Mouse (Mus musculus) brain, embryonic 14.5 days (tissue): ENCODE results near the gene Pigo. TPM values are rescaled to one million over a fixed set of nuclear protein-coding genes. Genes with fewer than 3 reads are reported as not detected.

Experiments used
- DNase-seq: peaks from one replicate; pipeline ENCODE4 v3.0.0-alpha.2; 2011; ENCODE audit warnings: low read depth
- CTCF ChIP-seq: fragments of 200-500 bp; IDR thresholded peaks from 2 replicates; pipeline ENCODE4 v1.5.1; 2012; ENCODE audit warnings: inconsistent platforms, mild to moderate bottlenecking, moderate library complexity, borderline replicate concordance; ENCODE audit not compliant: insufficient read depth, insufficient read length; ENCODE audit errors: extremely low read depth
- POLR2A ChIP-seq: fragments of 200-500 bp; IDR thresholded peaks from 2 replicates; pipeline ENCODE4 v1.6.1; 2012; ENCODE audit warnings: mild to moderate bottlenecking, inconsistent platforms, borderline replicate concordance; ENCODE audit not compliant: poor library complexity, insufficient read depth, insufficient read length, severe bottlenecking; ENCODE audit errors: extremely low read depth
- polyA plus RNA-seq: library from polyadenylated mRNA; depleted of rRNA; stranded (reverse); fragments of >200 nt; gene quantifications from 2 replicates; pipeline ENCODE4 v1.2.3, GENCODE M21; 2012

Gene Pigo
- polyA plus RNA-seq, 1 experiment = 34.9 TPM

GRCm38 (mm10) chr4:43045285-43045658 lies 19.7 kb upstream of the Pigo start:
- no peak for DNase-seq

GRCm38 (mm10) chr4:43044673-43045072 lies 19.1 kb upstream of the Pigo start:
- DNase-seq = peak; percentile 47
- no peak for TF ChIP-seq POLR2A
- TF ChIP-seq CTCF = no peak

More at GRCm38 (mm10) chr4:43045285-43045658, 19.7 kb upstream of the Pigo start:
- TF ChIP-seq POLR2A (no peak), CTCF (no peak)

GRCm38 (mm10) chr4:43043644-43044357 lies 18.2 kb upstream of the Pigo start:
- DNase-seq = peak; percentile 98
- TF ChIP-seq POLR2A = no peak
- no peak for TF ChIP-seq CTCF

GRCm38 (mm10) chr4:43040881-43041547 lies 15.4 kb upstream of the Pigo start:
- DNase-seq = no peak
- no peak for TF ChIP-seq POLR2A
- TF ChIP-seq CTCF = no peak

- TF ChIP-seq POLR2A = peak; percentile 62
- no peak for TF ChIP-seq CTCF
- peak; percentile 99 for DNase-seq
Measured at GRCm38 (mm10) chr4:43040114-43040572, 14.5 kb upstream of the Pigo start.

- TF ChIP-seq CTCF = no peak
- no peak for TF ChIP-seq POLR2A
- no peak for DNase-seq
Measured at GRCm38 (mm10) chr4:43039609-43040008, 14.0 kb upstream of the Pigo start.

- TF ChIP-seq POLR2A (no peak), CTCF (no peak)
- peak; percentile 59 for DNase-seq
Measured at GRCm38 (mm10) chr4:43038567-43039495, 13.2 kb upstream of the Pigo start.

GRCm38 (mm10) chr4:43037860-43038566 lies 12.4 kb upstream of the Pigo start:
- TF ChIP-seq CTCF (no peak), POLR2A (no peak)
- DNase-seq = no peak

GRCm38 (mm10) chr4:43036356-43036755 lies 10.7 kb upstream of the Pigo start:
- no peak for TF ChIP-seq CTCF
- no peak for TF ChIP-seq POLR2A
- DNase-seq = no peak

GRCm38 (mm10) chr4:43035851-43036250 lies 10.2 kb upstream of the Pigo start:
- no peak for TF ChIP-seq POLR2A
- TF ChIP-seq CTCF = no peak
- DNase-seq = no peak
